9 mouse cellular contexts compared by ENCODE assay signal in the genomic region with DNA sequence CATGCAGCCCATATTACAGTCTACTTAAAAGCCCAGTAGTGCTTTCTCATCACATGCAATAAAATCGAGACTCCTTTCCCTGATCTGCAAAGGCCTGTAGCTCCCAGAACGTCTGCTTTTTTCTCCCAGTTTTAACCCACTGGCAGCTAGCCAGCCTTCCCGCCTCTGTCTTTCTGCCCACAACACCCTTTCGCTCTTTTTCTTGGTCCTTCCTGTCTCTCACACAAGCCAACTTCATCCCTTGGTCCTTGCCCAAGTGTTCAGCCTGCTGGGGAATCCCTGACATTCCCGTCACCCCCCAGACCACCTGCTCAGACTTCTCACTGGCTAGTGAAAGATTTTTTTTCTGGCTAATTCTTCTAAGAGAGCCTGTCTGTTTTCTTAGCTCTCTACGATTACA. TPM values are rescaled to one million over a fixed set of nuclear protein-coding genes. Genes with fewer than 3 reads are reported as not detected.
DNase-seq lines count a peak whose midpoint lies in the region; ATAC-seq and TF ChIP-seq lines count a peak whose summit lies in the region.
"Had no signal": no experiment of that assay in that cellular context is flagged by ENCODE, and none has a peak within 500 bp of the region (broad histone marks: within the 10 kb centered on the region; RNA-seq: fewer than 3 reads in every experiment).

No protein-coding gene starts in this region.

- 49% methylated on average over 6 of the region's 6 CpGs for WGBS in neural tube, embryonic 14.5 days

- TF ChIP-seq POLR2A in cortical plate, adult 2 months (IDR thresholded peaks at IDR 0.05; ENCODE audit: extremely low read depth, insufficient read depth, low read length) = no peak

- H3K27me3 ChIP-seq in neural tube, embryonic 14.5 days (ENCODE audit: control insufficient read depth, insufficient read depth, low read length) = no peaks in the 10 kb centered on the region

- 0 out of 2 replicates have a peak overlapping the region, but pooled peaks have one; percentile 39 for H3K27ac ChIP-seq in cortical plate, adult 2 months (ENCODE audit: insufficient read depth, low read length)
- peak overlapping the region; percentile 91; the same call in 1 of the 2 replicates for H3K27ac ChIP-seq in neural tube, embryonic 14.5 days (ENCODE audit: low read depth, low read length)

- no peak overlapping the region for H3K9ac ChIP-seq in neural tube, embryonic 14.5 days (replicated peaks; ENCODE audit: low read depth, low read length)

- peaks cover 12% of the 10 kb centered on the region; the same call in 1 of the 2 replicates for H3K4me1 ChIP-seq in cortical plate, adult 2 months (ENCODE audit: control insufficient read depth, insufficient read depth, low read length)
- H3K4me1 ChIP-seq in neural tube, embryonic 14.5 days (ENCODE audit: control insufficient read depth, insufficient read depth, low read length) = peaks cover 47% of the 10 kb centered on the region

- no peak for DNase-seq in frontal cortex, postnatal 10 days (ENCODE audit: low spot score in 2 of 2)
- DNase-seq in layer of hippocampus, postnatal 10 days (ENCODE audit: low spot score in 2 of 2) = peak; percentile 62 to 68
- DNase-seq in layer of hippocampus, postnatal 36 days = no peak
- DNase-seq in urinary bladder, adult 18-20 months (ENCODE audit: low spot score in 2 of 2) = no peak
- no peak for DNase-seq in retina, embryonic 14.5 days (ENCODE audit: low spot score)
- DNase-seq: lung, postnatal 10 days had no signal

- H3K4me2 ChIP-seq in neural tube, embryonic 14.5 days (ENCODE audit: low read depth, low read length) = no peak overlapping the region

- H3K9me3 ChIP-seq in neural tube, embryonic 14.5 days (ENCODE audit: control insufficient read depth, low read length) = no peaks in the 10 kb centered on the region

- peak; percentile 13; the same call in 1 of the 2 replicates for ATAC-seq in frontal cortex, adult (ENCODE audit: low TSS enrichment)
- ATAC-seq in neural tube, embryonic 14.5 days (ENCODE audit: low read depth) = no peak

- peaks cover 32% of the 10 kb centered on the region for H3K36me3 ChIP-seq in neural tube, embryonic 14.5 days (ENCODE audit: control insufficient read depth, insufficient read depth, low read length)

- no peak for TF ChIP-seq CTCF in cortical plate, adult 2 months (IDR thresholded peaks at IDR 0.05; ENCODE audit: extremely low read depth, insufficient read depth, low read length)

- no peak overlapping the region for H3K4me3 ChIP-seq in cortical plate, adult 2 months (ENCODE audit: insufficient read depth, low read length)
- no peak overlapping the region for H3K4me3 ChIP-seq in neural tube, embryonic 14.5 days (ENCODE audit: low read depth, low read length)

RNA-seq across cellular contexts. Expression of a gene that starts 15.9 kb away (rescaled TPM):
- total RNA-seq in layer of hippocampus, postnatal 10 days (2021) = 10 to 100 TPM; 34.0 to 39.3 TPM
- total RNA-seq in layer of hippocampus, postnatal 36 days (2021) = 10 to 100 TPM; 52.0 to 64.3 TPM
- 13.0 and 13.1 TPM in 2 replicates for polyA plus RNA-seq in cortical plate, adult 2 months (2012; rRNA removed)
- polyA plus RNA-seq in neural tube, embryonic 14.5 days (2014; fragmentation: Nextera tagmentation; extraction: Ambion mirVana) = 23.9 and 27.3 TPM in 2 replicates

RNA-seq across cellular contexts. Expression of a gene that starts 18.4 kb away (rescaled TPM):
- 10 to 100 TPM; 26.5 to 31.1 TPM for total RNA-seq in layer of hippocampus, postnatal 10 days (2021)
- 10 to 100 TPM; 18.2 to 19.6 TPM for total RNA-seq in layer of hippocampus, postnatal 36 days (2021)
- 13.8 and 14.5 TPM in 2 replicates for polyA plus RNA-seq in cortical plate, adult 2 months (2012; rRNA removed)
- 29.3 and 32.0 TPM in 2 replicates for polyA plus RNA-seq in neural tube, embryonic 14.5 days (2014; fragmentation: Nextera tagmentation; extraction: Ambion mirVana)

RNA-seq across cellular contexts. Expression of a gene that starts 30.2 kb away (rescaled TPM):
- total RNA-seq in layer of hippocampus, postnatal 10 days (2021) = 10 to 100 TPM; 19.2 to 20.6 TPM
- total RNA-seq in layer of hippocampus, postnatal 36 days (2021) = 10 to 100 TPM; 17.4 to 19.2 TPM
- 14.7 and 15.4 TPM in 2 replicates for polyA plus RNA-seq in cortical plate, adult 2 months (2012; rRNA removed)
- polyA plus RNA-seq in neural tube, embryonic 14.5 days (2014; fragmentation: Nextera tagmentation; extraction: Ambion mirVana) = 5.4 and 7.0 TPM in 2 replicates

RNA-seq across cellular contexts. Expression of a gene that starts 40.5 kb away (rescaled TPM):
- 100 to 1,000 TPM; 410 to 431 TPM for total RNA-seq in layer of hippocampus, postnatal 10 days (2021)
- total RNA-seq in layer of hippocampus, postnatal 36 days (2021) = 100 to 1,000 TPM; 447 to 471 TPM
- polyA plus RNA-seq in cortical plate, adult 2 months (2012; rRNA removed) = 244 and 247 TPM in 2 replicates
- 36.2 and 41.3 TPM in 2 replicates for polyA plus RNA-seq in neural tube, embryonic 14.5 days (2014; fragmentation: Nextera tagmentation; extraction: Ambion mirVana)

Comparison
In these comparisons a context has a peak if more than half of its experiments do, and no peak if none do; other contexts are left out.
1. DNase-seq: peak in layer of hippocampus, postnatal 10 days (2 of 2); none in frontal cortex, postnatal 10 days (0 of 2), layer of hippocampus, postnatal 36 days (0 of 2), urinary bladder, adult 18-20 months (0 of 2) and retina, embryonic 14.5 days (single experiment).